Mouse (Mus musculus): ENCODE data around the gene Ctxn1. TPM values are rescaled to one million over a fixed set of nuclear protein-coding genes. Genes with fewer than 3 reads are reported as not detected.

The Ctxn1 gene
- 26.2 and 39.8 TPM in 2 replicates for polyA plus RNA-seq (2012; rRNA removed)

DNA sequence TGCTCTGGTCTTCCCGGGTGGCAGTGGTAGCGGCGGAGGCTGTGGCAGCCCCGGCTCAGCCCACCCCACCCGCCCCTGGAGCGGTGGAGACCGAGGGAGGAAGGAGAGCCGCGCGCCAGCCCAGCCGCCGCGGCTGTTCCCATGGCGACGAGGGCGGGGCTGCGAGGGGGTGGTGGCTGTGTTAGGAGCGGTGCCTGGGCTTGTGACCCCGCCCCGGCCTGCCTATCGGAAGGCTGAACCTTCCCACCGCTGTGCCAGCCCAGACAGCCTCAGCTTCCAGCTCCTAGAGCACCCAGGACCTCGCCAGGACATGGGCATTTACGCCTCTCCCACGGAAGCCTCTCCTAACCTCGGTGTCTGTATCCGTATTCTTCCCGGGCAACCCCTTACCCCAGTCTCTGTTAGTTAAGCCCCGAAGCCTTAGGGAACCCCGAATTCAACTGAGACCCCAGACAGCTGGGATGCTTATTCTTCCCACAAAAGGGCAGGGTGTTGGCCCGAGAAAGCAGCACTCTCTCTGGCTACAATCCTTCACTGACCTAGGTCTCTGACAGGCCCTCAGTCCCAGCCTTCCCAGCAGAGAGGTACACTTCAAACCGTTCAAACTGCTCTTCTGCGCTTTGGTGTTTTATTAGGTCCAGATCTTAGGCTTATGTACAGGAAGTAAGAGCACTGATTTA lies at the start of gene Ctxn1:
TSS of gene Ctxn1 (minus strand) at position 150 of the 680 bp plus-strand sequence.

DNA sequence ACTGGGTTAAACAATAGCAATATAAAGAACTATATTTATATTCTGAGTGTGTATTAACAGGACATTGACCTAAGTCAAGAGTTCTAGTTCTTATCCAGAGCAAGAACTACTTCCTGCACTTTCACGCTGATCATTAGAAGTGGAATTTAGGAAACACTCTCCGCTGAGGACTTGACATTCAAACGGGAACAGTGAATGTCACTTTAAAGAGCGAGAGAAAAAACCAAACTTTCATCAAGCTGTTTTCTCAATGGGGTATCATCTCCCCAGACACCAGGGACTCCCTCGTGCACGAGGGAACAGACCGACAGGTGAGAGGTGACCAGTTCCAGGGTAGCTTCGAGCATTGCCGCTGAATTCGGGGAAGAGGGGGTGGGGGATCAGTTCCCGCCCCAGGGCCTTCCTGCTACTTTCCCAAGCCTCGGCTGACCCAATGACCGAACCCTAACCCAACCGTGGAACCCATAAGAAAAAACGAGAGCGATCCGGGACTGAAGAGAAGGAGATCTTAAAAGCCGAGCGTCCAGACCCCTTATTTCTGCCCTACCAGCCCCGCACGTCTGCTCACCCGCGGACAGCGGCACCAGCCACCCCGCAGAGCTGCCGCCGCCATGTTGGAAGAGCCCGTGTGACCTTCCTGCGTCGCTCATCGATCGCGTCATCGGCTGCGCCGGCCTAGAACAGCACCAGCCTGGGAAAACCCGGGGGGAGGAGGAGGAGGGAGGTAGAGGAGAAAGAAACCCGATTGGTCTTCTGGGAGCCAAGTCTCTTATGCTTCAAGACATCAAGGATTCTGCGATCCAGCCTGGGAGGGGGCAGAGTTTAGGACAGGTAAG lies 16.4 kb upstream of the Ctxn1 start, which contains the start of gene Timm44:
TSS of gene Timm44 (minus strand) at position 639 of the 836 bp plus-strand sequence.

GRCm38 (mm10) chr8:4252934-4253841 lies 5.9 kb downstream of the Ctxn1 start, which contains the start of gene Snapc2:
Gene Snapc2, plus strand, starts transcription at chr8:4253080.

DNA sequence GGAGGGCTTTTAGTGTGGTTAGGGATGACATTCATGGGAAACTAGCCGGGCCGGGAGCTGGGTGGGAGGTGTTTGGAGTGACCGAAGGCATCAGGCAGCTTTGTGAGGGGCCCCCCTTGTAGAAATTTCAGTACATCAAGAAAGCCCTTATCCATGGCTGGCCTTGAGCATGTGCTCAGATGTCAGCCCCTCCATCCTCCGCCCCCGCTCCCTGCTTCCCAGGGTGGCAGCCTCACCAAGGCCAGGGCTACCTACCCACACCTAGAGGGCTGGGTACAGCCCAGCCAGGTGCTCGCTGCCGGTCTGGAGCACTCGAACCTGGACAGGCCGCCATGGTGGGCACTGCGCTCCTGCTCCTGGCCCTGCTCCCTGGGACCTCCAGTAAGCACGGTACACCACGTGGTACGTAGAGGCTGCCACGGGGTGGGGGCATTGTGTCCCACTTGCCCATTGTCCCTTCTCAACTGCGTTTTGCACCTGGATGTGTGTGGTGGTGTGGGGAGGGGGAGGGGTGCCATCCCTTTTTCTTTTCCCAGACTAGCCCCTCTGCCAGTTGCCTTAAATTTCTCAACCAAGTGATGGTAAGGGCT lies 11.0 kb downstream of the Ctxn1 start, which contains the start of gene Tgfbr3l:
TSS of gene Tgfbr3l (plus strand) at position 264 of the 590 bp plus-strand sequence.

GRCm38 (mm10) chr8:4238434-4239192 lies 20.5 kb downstream of the Ctxn1 start, which contains the start of the genes Map2k7 and Gm49320:
Gene Map2k7, plus strand, starts transcription at chr8:4238740.
Gene Gm49320, plus strand, starts transcription at chr8:4238865.

DNA sequence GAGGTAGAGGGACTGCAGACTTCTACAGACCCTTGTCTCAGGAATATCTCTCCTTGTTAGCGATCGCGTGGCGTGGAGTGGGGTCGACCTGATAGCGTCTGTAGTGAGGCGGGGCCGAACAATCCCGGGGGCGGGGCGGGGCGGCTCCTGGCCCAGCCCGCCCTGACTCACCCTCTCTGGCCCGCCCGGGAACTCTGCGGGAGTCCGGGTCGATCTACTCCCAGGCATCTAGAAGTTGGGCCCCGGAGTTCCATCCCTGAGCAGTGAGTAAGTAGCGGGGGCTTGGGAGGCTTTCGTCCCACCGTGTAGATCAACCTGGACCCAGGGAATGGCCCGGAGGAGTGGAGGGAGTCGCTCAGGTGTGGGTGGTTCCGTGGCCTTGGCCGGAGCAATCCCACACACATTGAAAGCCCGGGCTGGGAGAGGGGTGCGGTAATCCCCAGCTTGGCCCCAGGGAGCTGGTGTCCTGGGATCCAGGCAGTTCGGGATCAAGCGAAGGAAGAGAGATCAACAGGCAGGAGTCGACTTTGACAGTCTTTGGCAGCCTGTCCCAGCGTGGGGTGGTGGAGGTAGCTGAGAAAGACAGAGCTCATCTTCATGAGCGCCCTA lies 32.2 kb downstream of the Ctxn1 start, which contains the start of gene Lrrc8e:
TSS of gene Lrrc8e (plus strand) at position 89 of the 609 bp plus-strand sequence.

DNA sequence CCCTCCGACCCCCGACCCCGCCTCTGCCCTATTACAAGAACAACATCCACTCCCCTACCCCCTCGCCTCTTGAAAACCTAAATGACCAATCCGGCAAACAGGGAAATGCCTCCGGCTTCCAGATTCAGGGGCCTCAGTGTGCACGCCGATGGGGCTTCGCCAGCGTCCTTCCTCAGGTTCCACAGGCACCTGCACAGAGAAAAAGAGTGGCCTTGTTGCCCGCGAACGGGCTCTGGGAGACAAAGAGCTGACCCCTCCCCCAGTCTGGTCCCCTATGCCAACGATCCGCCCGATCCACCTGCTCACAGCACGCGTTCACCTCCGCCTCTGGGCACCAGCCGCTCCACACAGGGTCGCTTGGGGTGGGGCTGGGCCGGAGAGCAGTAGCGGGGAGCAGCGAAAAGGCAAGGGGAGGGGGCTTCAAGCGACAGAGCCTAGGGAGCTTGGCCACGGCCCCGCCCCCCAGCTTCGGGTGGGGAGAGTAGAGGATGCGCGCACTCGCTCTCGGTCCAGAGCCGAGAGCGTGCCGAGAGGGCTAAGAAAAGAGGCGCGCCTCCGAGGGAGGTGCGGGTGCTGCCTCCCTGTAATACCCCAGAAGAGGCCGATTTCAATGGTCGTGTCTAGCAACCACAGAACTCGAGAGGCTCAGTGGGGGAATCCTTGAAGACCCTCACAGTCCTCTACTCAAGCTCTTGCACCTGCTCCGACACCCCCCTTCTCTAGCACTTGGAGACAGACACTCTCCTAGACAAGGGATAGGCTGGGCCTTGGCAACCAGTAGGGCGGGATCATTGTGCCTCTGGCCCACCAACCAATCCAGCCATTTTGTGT lies 42.1 kb downstream of the Ctxn1 start, which contains the start of gene Prr36:
TSS of gene Prr36 (minus strand) at position 669 of the 831 bp plus-strand sequence.

Other genes with a start within 250 kb of the Ctxn1 start
- gene Cd209f, start 153.4 kb downstream of the Ctxn1 start, polyA plus RNA-seq (2012; rRNA removed), result 0.89 and 4.1 TPM in 2 replicates
- gene Cd209g, start 125.2 kb downstream of the Ctxn1 start, polyA plus RNA-seq (2012; rRNA removed), result 3.0 and 3.8 TPM in 2 replicates
- 16.9 and 18.5 TPM in 2 replicates for gene Evi5l, start 92.7 kb downstream of the Ctxn1 start, polyA plus RNA-seq (2012; rRNA removed)
- gene Prr36, start 41.8 kb downstream of the Ctxn1 start, polyA plus RNA-seq (2012; rRNA removed), result 0.51 and 2.1 TPM in 2 replicates
- 4.3 and 8.4 TPM in 2 replicates for gene Lrrc8e, start 32.4 kb downstream of the Ctxn1 start, polyA plus RNA-seq (2012; rRNA removed)
- 31.5 and 42.3 TPM in 2 replicates for gene Map2k7, start 20.5 kb downstream of the Ctxn1 start, polyA plus RNA-seq (2012; rRNA removed)
- 1.3 and 2.4 TPM in 2 replicates for gene Gm49320, start 20.4 kb downstream of the Ctxn1 start, polyA plus RNA-seq (2012; rRNA removed)
- 34.6 and 89.3 TPM in 2 replicates for gene Tgfbr3l, start 11.1 kb downstream of the Ctxn1 start, polyA plus RNA-seq (2012; rRNA removed)
- 36.8 and 36.9 TPM in 2 replicates for gene Snapc2, start 6.2 kb downstream of the Ctxn1 start, polyA plus RNA-seq (2012; rRNA removed)
- gene Timm44, start 16.6 kb upstream of the Ctxn1 start, polyA plus RNA-seq (2012; rRNA removed), result 63.2 and 73.9 TPM in 2 replicates
- gene Ccl25, start 65.9 kb upstream of the Ctxn1 start, polyA plus RNA-seq (2012; rRNA removed), result 2.9 and 4.3 TPM in 2 replicates
- gene Elavl1, start 66.1 kb upstream of the Ctxn1 start, polyA plus RNA-seq (2012; rRNA removed), result 25.2 and 28.0 TPM in 2 replicates
- 73.2 and 77.5 TPM in 2 replicates for gene Cers4, start 233.8 kb upstream of the Ctxn1 start, polyA plus RNA-seq (2012; rRNA removed)

Measured in colon, adult 2 months (tissue).